Mouse (Mus musculus): Measurements from ENCODE around the gene Col12a1.
"Not testable (repeated sequence)": the region's sequence is repeated elsewhere in the genome, so short reads cannot be mapped to it uniquely, and the experiment has no call there.

Gene Col12a1

DNA sequence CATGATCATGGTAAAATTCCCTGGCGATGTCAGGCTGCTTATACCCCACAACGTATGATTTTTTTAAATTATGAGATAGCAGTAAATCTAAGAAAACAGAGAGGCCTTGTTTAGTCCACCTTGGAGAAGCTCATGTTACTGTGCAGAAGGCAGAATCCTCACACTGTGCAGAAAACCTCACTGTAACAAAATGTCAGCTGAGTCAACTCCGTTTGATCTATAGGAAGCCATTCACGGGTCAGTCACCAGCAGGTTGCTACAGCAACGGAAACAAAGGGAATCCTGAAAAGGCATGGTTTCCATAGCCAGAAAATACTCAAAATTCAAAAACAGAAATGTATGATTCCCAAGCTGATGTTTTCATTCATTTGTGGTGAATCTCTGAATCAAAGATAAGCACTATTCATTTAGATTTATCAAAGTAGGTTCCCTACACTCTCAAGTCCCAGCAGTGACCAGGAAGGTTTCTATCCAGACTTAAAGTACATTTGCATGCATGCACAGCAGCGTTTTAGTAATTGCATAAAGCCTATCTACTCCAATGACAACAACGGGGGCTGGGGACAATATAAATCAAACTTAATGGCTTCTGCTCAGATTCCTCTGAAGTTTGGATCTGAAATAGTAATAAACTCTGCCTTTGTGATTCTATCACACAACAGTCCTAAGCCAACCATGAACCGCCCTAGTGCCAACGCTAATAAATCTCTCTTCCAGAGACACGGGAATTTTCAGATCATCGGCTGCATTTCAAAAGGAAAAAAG, 28.7 kb downstream of the Col12a1 start:
- no peak for DNase-seq (ENCODE audit: low read depth in 2 of 2, low spot score in 2 of 2)

- no peak for DNase-seq (ENCODE audit: low read depth in 2 of 2, low spot score in 2 of 2)
Observed at GRCm38 (mm10) chr9:79689342-79689741, 29.3 kb downstream of the Col12a1 start.

- DNase-seq (ENCODE audit: low read depth in 2 of 2, low spot score in 2 of 2) = no peak
Observed at GRCm38 (mm10) chr9:79687227-79687626, 31.4 kb downstream of the Col12a1 start.

DNA sequence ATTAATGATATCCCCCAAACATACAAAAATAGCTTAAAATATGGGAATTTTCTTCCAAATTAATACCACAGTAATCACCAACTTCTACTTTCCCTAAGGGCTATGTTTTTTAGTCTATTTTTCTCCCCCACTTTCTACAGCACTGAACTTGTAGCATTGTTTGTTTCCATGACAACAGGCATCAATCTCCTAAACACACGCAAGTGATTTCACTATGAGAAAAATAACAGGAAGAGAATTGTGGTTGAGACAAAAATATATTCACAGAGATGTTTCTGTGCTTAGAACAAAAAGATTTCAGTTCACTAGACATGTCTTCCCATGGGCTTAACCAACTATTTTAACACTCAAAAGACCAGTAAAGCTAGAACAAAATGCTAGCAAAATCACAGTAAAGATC, 32.6 kb downstream of the Col12a1 start:
- DNase-seq (ENCODE audit: low read depth in 2 of 2, low spot score in 2 of 2) = no peak

DNA sequence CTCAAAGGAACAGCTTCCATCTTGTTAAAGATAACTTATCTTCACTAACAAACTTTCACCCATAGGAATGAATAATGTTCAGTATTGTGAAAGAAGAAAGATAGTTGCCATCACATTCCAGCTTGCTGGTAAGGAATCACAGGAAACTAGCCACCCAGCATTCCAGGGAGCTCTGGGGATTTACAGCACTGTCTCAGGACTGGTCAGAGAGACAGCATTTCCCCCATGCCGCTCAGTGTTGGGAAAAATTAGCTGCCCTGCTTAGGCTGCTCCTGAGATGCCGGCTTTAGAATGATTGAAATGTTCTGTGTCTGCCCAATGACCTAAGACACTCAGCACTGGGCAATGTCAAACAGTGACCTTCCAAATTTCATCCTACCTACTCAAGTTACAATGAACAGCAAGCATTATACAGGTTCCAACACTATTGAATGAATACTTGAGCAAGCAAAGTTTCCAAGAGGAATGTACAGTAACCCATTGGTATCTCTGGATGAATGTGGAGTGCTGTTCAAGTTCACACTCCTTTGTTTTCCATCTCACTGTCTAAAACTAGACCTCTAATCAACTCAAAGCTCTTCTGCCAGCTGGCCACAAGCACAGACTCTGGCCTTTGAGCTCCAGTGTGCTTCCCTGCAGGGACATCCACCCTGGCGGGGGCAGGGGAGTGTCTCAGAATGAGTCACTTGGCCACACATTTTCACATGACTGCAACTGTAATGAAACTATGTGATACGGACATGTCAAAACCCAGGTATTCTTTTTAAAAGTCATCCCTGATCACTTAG, 38.0 kb downstream of the Col12a1 start:
- no peak for DNase-seq (ENCODE audit: low read depth in 2 of 2, low spot score in 2 of 2)

- not testable (repeated sequence) for DNase-seq (ENCODE audit: low read depth in 2 of 2, low spot score in 2 of 2)
Observed at GRCm38 (mm10) chr9:79668806-79669205, 49.8 kb downstream of the Col12a1 start.

- no peak for DNase-seq (ENCODE audit: low read depth in 2 of 2, low spot score in 2 of 2)
Observed at GRCm38 (mm10) chr9:79653327-79654150, 65.1 kb downstream of the Col12a1 start.

- no peak for DNase-seq (ENCODE audit: low read depth in 2 of 2, low spot score in 2 of 2)
Observed at GRCm38 (mm10) chr9:79648587-79648986, 70.0 kb downstream of the Col12a1 start.

DNA sequence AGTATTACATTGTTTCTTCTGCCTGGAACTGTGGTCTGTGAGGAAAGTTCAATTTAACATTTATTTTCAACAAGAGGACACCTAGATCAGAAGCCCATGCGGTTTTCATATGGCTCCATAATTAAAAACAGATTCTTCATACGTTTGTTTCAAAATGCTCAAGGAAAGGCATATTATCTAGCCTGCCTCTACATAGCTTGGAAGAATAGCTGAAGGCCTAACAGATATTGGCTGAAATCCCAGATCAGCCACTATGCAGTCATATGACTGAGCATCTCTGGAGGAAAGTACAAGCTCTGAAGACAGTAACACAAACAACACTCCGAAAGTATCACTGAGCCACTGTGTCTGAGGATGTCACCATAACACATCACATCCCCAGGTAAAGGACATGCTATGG, 72.9 kb downstream of the Col12a1 start:
- no peak for DNase-seq (ENCODE audit: low read depth in 2 of 2, low spot score in 2 of 2)

- DNase-seq (ENCODE audit: low read depth in 2 of 2, low spot score in 2 of 2) = no peak
Observed at GRCm38 (mm10) chr9:79639430-79640090, 79.1 kb downstream of the Col12a1 start.

DNA sequence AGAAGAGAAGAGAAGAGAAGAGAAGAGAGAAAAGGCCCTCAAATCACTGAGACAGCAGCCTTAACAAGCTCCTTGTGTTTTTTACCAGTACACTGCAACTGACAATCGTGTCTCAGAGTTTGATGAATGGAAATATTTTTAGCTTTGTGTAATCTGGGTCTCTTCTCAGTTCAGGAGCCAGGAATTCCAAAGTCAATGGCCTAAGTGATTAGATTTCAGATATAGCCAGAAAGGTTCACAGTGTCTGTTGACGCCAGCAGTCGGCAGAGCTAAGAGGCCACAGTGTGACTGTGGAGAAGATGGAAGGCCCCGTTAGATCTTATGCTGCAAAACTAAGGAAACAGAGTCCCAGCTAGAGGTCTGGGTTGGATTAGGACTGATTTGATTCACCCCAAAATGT, 80.8 kb downstream of the Col12a1 start:
- DNase-seq (ENCODE audit: low read depth in 2 of 2, low spot score in 2 of 2) = no peak

DNA sequence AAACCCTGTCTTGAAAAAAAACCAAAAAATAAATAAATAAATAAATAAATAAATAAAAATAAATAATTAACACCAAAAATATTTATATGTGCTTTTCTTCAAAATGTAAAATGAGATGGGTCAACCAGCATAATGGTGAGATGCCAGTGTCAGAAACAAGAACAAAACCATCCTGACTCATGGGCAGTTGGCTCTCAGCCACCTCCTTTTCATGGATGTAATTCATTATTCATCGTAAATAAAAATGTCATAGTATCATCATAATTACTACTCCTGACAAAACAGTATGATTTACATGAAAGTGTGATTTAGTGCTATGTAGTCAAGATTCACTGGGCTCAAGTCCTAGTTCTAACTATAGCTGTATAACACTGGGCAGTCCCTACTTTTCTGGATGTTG, 84.6 kb downstream of the Col12a1 start:
- no peak for DNase-seq (ENCODE audit: low read depth in 2 of 2, low spot score in 2 of 2)

GRCm38 (mm10) chr9:79631186-79631585, 87.4 kb downstream of the Col12a1 start:
- DNase-seq (ENCODE audit: low read depth in 2 of 2, low spot score in 2 of 2) = no peak

DNA sequence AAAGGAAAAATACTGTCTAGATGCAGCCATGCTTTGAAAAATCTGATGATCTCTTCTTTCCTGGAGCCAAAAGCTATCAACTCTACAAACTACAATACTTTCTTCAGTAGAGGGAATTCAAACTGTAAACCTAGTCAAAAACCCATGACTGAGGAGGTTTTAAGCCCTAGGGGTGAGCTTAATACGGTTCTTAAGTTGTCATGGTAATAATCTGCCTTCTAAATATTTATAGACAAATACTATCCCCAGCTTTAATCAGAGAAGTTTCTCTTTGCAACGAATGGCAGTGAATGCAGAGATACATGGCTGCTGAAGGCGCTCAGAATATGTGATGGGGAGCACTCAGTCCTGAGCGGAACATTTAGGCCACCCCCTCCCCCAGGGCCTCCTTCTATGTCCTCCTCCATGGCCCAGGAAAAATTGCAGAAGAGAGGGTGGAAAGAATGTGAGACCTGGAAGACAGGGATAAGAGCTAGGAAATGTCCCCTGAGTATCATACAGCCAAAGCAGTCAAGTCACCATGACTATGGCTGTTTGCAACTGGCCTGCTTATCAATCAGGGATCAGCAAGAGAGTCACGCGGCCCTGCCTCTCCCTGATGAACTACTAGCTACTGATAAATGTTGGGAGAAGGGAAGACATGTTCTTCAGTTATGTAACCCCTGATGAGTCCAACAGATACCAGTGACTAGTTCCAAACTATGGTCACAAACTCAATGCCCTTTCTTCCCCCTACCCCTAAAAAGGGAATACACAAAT, 99.6 kb downstream of the Col12a1 start:
- DNase-seq (ENCODE audit: low read depth in 2 of 2, low spot score in 2 of 2) = no peak

DNA sequence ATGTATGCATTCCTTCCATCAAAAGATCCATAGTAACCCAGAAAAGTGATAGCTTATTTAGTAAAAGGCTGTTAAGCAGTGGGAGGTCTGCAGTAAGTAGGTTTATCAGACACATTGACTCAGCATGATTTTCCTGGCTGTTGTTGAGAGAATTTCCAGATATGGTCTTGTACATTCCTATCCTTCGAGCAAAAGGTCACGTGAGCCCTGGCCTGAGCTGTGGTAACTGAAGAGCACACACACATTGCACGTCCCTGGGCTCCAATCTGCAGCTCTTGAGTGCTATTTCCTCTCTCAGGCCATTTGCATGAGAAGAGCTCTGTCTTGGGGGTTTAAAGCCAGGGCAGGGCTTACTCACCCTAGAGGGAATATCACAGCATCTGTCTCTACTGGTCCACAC, 101.3 kb downstream of the Col12a1 start:
- no peak for DNase-seq (ENCODE audit: low read depth in 2 of 2, low spot score in 2 of 2)

- no peak for DNase-seq (ENCODE audit: low read depth in 2 of 2, low spot score in 2 of 2)
Observed at GRCm38 (mm10) chr9:79616040-79616439, 102.6 kb downstream of the Col12a1 start.

DNA sequence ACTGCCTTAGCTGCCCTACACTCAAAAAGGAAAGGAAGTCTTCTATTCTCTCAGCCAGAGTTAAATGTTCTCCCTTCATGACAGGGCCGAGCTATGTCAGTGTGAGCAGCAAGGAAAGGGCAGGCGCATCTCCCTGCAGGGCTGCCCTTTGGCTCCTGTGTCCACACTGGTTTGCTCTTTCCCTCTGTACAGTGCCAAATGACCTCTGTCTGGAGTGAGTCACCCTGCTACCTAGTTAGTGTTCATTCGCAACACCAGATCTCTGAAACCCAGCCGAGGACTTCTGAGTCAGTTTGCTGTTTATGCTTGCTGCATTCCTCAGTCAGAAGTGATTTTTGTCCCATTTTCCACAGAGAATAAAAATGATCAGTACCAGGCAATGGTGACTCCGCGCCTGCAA, 108.3 kb downstream of the Col12a1 start:
- no peak for DNase-seq (ENCODE audit: low read depth in 2 of 2, low spot score in 2 of 2)

DNA sequence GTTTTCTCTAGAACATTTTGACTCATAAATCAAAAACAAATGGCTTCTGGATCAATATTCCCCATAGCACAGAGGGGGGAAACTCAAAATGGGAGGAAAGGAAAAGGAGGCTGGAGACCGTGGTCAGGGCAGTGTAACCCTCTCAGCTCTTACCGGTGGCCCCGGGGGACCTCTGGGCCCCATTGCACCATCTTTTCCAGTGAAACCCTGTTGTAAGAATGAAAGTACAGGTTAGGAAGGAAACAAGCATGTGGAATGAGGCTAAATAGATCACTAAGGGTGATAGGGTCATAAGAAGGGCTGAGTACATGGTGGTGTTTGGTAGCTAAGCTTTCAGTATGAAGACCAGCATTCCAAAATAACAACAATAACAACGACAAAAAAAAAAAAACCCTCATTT, 109.0 kb downstream of the Col12a1 start:
- DNase-seq (ENCODE audit: low read depth in 2 of 2, low spot score in 2 of 2) = no peak

GRCm38 (mm10) chr9:79608795-79609194, 109.8 kb downstream of the Col12a1 start:
- DNase-seq (ENCODE audit: low read depth in 2 of 2, low spot score in 2 of 2) = no peak

DNA sequence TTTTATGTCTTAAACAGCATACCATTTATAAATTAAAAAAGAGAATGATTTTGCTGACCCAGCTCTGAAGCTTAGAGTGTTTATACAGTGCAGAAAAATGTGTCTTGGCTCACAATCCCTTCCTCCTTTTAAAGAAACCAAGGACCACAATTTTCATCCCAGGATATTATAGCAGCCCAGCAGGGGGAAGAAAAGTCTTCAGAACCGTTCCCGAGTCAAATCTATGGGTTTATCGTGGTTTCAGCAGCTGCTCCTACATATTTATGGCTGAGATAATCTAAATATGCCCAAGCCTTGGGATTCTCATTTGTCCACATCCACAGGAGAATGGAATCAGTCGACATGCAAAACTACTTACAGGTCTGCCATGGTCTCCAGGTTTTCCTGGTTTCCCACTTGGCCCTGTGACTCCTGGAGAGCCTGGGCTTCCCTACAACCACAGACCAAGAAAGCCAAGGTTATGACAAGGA, 110.5 kb downstream of the Col12a1 start:
- DNase-seq (ENCODE audit: low read depth in 2 of 2, low spot score in 2 of 2) = no peak
